Mouse (Mus musculus): Measurements from ENCODE around the gene Osbpl3. TPM values are rescaled to one million over a fixed set of nuclear protein-coding genes. Genes with fewer than 3 reads are reported as not detected.

Gene Osbpl3
- polyA plus RNA-seq, 1 experiment from 2014 or later: 9.5 TPM

GRCm38 (mm10) chr6:50377742-50378720, 78.0 kb downstream of the Osbpl3 start:
- ATAC-seq (ENCODE audit: low FRiP score): no peak
- Histone ChIP-seq H3K27ac (no peak overlapping the region), H3K9me3 (no peaks in the 10 kb centered on the region), H3K36me3 (replicated peaks) (no peaks in the 10 kb centered on the region), H3K4me3 (replicated peaks) (no peak overlapping the region), H3K27me3 (no peaks in the 10 kb centered on the region), H3K4me2 (no peak overlapping the region), H3K9ac (no peak overlapping the region), H3K4me1 (peaks cover 11% of the 10 kb centered on the region)
- WGBS: 85% methylated on average over 21 of the region's 21 CpGs

- H3K9ac ChIP-seq: no peak overlapping the region
- no peak overlapping the region for H3K27ac ChIP-seq
- no peaks in the 10 kb centered on the region for H3K36me3 ChIP-seq (replicated peaks)
- WGBS: 97% methylated on average over 1 of the region's 1 CpGs
- no peak for ATAC-seq (ENCODE audit: low FRiP score)
- H3K9me3 ChIP-seq: no peaks in the 10 kb centered on the region
- H3K4me1 ChIP-seq: peaks cover 12% of the 10 kb centered on the region
- H3K4me3 ChIP-seq (replicated peaks): no peak overlapping the region
- H3K4me2 ChIP-seq: no peak overlapping the region
- no peaks in the 10 kb centered on the region for H3K27me3 ChIP-seq
Measured at GRCm38 (mm10) chr6:50376684-50377083, 79.3 kb downstream of the Osbpl3 start.

GRCm38 (mm10) chr6:50372516-50373424, 83.2 kb downstream of the Osbpl3 start:
- Histone ChIP-seq H3K4me1 (peaks cover 11% of the 10 kb centered on the region), H3K27ac (no peak overlapping the region), H3K27me3 (no peaks in the 10 kb centered on the region), H3K4me3 (replicated peaks) (no peak overlapping the region), H3K36me3 (replicated peaks) (no peaks in the 10 kb centered on the region), H3K4me2 (no peak overlapping the region), H3K9ac (no peak overlapping the region), H3K9me3 (no peaks in the 10 kb centered on the region)
- 60% methylated on average over 5 of the region's 5 CpGs for WGBS
- no peak for ATAC-seq (ENCODE audit: low FRiP score)

GRCm38 (mm10) chr6:50371501-50372086, 84.4 kb downstream of the Osbpl3 start:
- no peaks in the 10 kb centered on the region for H3K36me3 ChIP-seq (replicated peaks)
- H3K27me3 ChIP-seq: no peaks in the 10 kb centered on the region
- no peak overlapping the region for H3K4me2 ChIP-seq
- H3K4me1 ChIP-seq: peaks cover 11% of the 10 kb centered on the region
- no peak overlapping the region for H3K27ac ChIP-seq
- H3K9me3 ChIP-seq: no peaks in the 10 kb centered on the region
- H3K4me3 ChIP-seq (replicated peaks): no peak overlapping the region
- 86% methylated on average over 8 of the region's 8 CpGs for WGBS
- no peak for ATAC-seq (ENCODE audit: low FRiP score)
- H3K9ac ChIP-seq: no peak overlapping the region

GRCm38 (mm10) chr6:50368502-50369292, 87.3 kb downstream of the Osbpl3 start:
- no peak for ATAC-seq (ENCODE audit: low FRiP score)
- H3K36me3 ChIP-seq (replicated peaks): no peaks in the 10 kb centered on the region; the same call in 1 of the 2 replicates
- WGBS: 91% methylated on average over 8 of the region's 8 CpGs

GRCm38 (mm10) chr6:50367836-50368235, 88.2 kb downstream of the Osbpl3 start:
- WGBS: 90% methylated on average over 5 of the region's 5 CpGs
- no peak for ATAC-seq (ENCODE audit: low FRiP score)
- Histone ChIP-seq H3K36me3 (replicated peaks) (no peaks in the 10 kb centered on the region; the same call in 1 of the 2 replicates), H3K4me2 (no peak overlapping the region), H3K27ac (no peak overlapping the region), H3K4me3 (replicated peaks) (no peak overlapping the region), H3K9me3 (no peaks in the 10 kb centered on the region), H3K9ac (no peak overlapping the region), H3K27me3 (no peaks in the 10 kb centered on the region), H3K4me1 (peaks cover 2% of the 10 kb centered on the region)

More at GRCm38 (mm10) chr6:50368502-50369292, 87.3 kb downstream of the Osbpl3 start:
- no peak overlapping the region for H3K4me2 ChIP-seq
- peaks cover 11% of the 10 kb centered on the region for H3K4me1 ChIP-seq
- H3K9ac ChIP-seq: no peak overlapping the region
- no peaks in the 10 kb centered on the region for H3K27me3 ChIP-seq
- H3K27ac ChIP-seq: no peak overlapping the region
- H3K4me3 ChIP-seq (replicated peaks): no peak overlapping the region
- no peaks in the 10 kb centered on the region for H3K9me3 ChIP-seq

- Histone ChIP-seq H3K4me1 (no peaks in the 10 kb centered on the region), H3K4me3 (replicated peaks) (no peak overlapping the region), H3K27ac (no peak overlapping the region), H3K9ac (no peak overlapping the region), H3K4me2 (no peak overlapping the region), H3K9me3 (no peaks in the 10 kb centered on the region), H3K36me3 (replicated peaks) (no peaks in the 10 kb centered on the region; the same call in 1 of the 2 replicates), H3K27me3 (no peaks in the 10 kb centered on the region)
- ATAC-seq (ENCODE audit: low FRiP score): no peak
- WGBS: 93% methylated on average over 5 of the region's 5 CpGs
Measured at GRCm38 (mm10) chr6:50366724-50367123, 89.3 kb downstream of the Osbpl3 start.

- Histone ChIP-seq H3K4me1 (no peaks in the 10 kb centered on the region), H3K9ac (no peak overlapping the region), H3K4me2 (no peak overlapping the region), H3K9me3 (no peaks in the 10 kb centered on the region), H3K36me3 (replicated peaks) (no peaks in the 10 kb centered on the region; the same call in 1 of the 2 replicates), H3K27ac (no peak overlapping the region), H3K27me3 (no peaks in the 10 kb centered on the region), H3K4me3 (replicated peaks) (no peak overlapping the region)
- 95% methylated on average over 7 of the region's 7 CpGs for WGBS
- no peak for ATAC-seq (ENCODE audit: low FRiP score)
Measured at GRCm38 (mm10) chr6:50366319-50366718, 89.7 kb downstream of the Osbpl3 start.

GRCm38 (mm10) chr6:50364364-50364763, 91.6 kb downstream of the Osbpl3 start:
- no peak overlapping the region for H3K4me2 ChIP-seq
- no peak for ATAC-seq (ENCODE audit: low FRiP score)
- H3K9me3 ChIP-seq: no peaks in the 10 kb centered on the region
- no peaks in the 10 kb centered on the region; the same call in 1 of the 2 replicates for H3K36me3 ChIP-seq (replicated peaks)
- H3K27ac ChIP-seq: no peak overlapping the region
- no peaks in the 10 kb centered on the region for H3K4me1 ChIP-seq
- no peaks in the 10 kb centered on the region for H3K27me3 ChIP-seq
- no peak overlapping the region for H3K9ac ChIP-seq
- H3K4me3 ChIP-seq (replicated peaks): no peak overlapping the region
- 92% methylated on average over 8 of the region's 8 CpGs for WGBS

GRCm38 (mm10) chr6:50363385-50363784, 92.6 kb downstream of the Osbpl3 start:
- no peaks in the 10 kb centered on the region for H3K9me3 ChIP-seq
- WGBS: 88% methylated on average over 5 of the region's 5 CpGs
- no peak overlapping the region for H3K27ac ChIP-seq
- H3K27me3 ChIP-seq: no peaks in the 10 kb centered on the region
- no peak overlapping the region for H3K9ac ChIP-seq
- H3K4me1 ChIP-seq: 0 out of 2 replicates have a peak, but pooled peaks cover 5% of the 10 kb centered on the region
- no peak overlapping the region for H3K4me2 ChIP-seq
- H3K36me3 ChIP-seq (replicated peaks): no peaks in the 10 kb centered on the region; the same call in 1 of the 2 replicates
- no peak overlapping the region for H3K4me3 ChIP-seq (replicated peaks)
- ATAC-seq (ENCODE audit: low FRiP score): no peak

- no peaks in the 10 kb centered on the region for H3K9me3 ChIP-seq
- H3K4me1 ChIP-seq: peaks cover 11% of the 10 kb centered on the region; the same call in 1 of the 2 replicates
- no peaks in the 10 kb centered on the region; the same call in 1 of the 2 replicates for H3K36me3 ChIP-seq (replicated peaks)
- H3K4me2 ChIP-seq: no peak overlapping the region
- 81% methylated on average over 4 of the region's 4 CpGs for WGBS
- ATAC-seq (ENCODE audit: low FRiP score): no peak
- H3K9ac ChIP-seq: no peak overlapping the region
- H3K4me3 ChIP-seq (replicated peaks): no peak overlapping the region
- H3K27me3 ChIP-seq: no peaks in the 10 kb centered on the region
- H3K27ac ChIP-seq: no peak overlapping the region
Measured at GRCm38 (mm10) chr6:50362704-50363261, 93.2 kb downstream of the Osbpl3 start.

Measured in forebrain, embryonic 12.5 days (tissue).